Mouse (Mus musculus): ENCODE measurements around the gene Slit1. TPM values are rescaled to one million over a fixed set of nuclear protein-coding genes. Genes with fewer than 3 reads are reported as not detected.

Gene Slit1
- total and polyA plus RNA-seq, 3 experiments = 0.16 to 0.30 TPM; not detected in 1

DNA sequence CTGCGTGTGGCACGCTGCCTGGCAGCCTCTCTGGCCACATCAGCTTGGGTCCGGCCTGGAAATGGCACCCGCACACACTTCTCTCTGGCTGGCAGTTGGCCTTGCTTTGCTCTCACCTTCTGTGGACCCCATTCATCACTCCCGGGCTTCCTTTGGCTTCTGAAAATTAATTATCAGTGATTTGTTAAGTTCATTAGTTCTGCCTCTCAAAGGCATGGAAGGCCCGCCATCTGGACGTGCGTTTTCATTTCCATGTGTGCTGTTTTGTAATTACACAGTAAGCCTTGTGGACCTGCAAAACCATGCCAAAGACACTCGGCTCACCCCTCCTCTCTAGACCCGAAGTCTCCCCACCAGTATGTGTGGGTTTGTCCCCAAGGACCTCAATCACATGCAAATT lies 53.4 kb downstream of the Slit1 start:
- dilution Hi-C loops (cut with MboI; ENCODE audit: extremely low pct_ligation_motif_present, extremely low pct_unique_long_range_greater_than_20kb, low sequenced_read_pairs) = no loop called here
- no peak overlapping the region for H3K4me3 ChIP-seq (replicated peaks in 1 of 3; ENCODE audit: low read depth in 2 of 3, low read length in 2 of 3, poor library complexity in 1 of 3)
- no peak for DNase-seq (ENCODE audit: extremely low read depth)
- no peaks in the 10 kb centered on the region for H3K79me2 ChIP-seq (replicated peaks; ENCODE audit: control insufficient read depth, extremely low read depth, insufficient read depth, poor library complexity, severe bottlenecking)
- TF ChIP-seq POLR2A (IDR thresholded peaks at IDR 0.05; ENCODE audit: low read depth, low read length) = no peak
- TF ChIP-seq USF2 (conservative IDR thresholded peaks at IDR 0.05; ENCODE audit: low read depth, low read length) = no peak
- no peak for TF ChIP-seq IRF4 (IDR thresholded peaks at IDR 0.05; ENCODE audit: low read depth, low read length)
- no peak for TF ChIP-seq CHD1 (IDR thresholded peaks at IDR 0.05; ENCODE audit: low read depth, low read length)
- no peak for TF ChIP-seq MAZ (IDR thresholded peaks at IDR 0.05; ENCODE audit: low read depth, low read length)
- TF ChIP-seq JUN (IDR thresholded peaks at IDR 0.05; ENCODE audit: insufficient read depth, low read depth, low read length) = no peak
- no peaks in the 10 kb centered on the region for H3K9me3 ChIP-seq (replicated peaks; ENCODE audit: low read length)
- no peak overlapping the region for H3K9ac ChIP-seq (ENCODE audit: insufficient read depth, low read depth)
- H3K27ac ChIP-seq (ENCODE audit: insufficient read depth, low read depth) = no peak overlapping the region
- H3K36me3 ChIP-seq (replicated peaks in 1 of 2; ENCODE audit: control insufficient read depth in 1 of 2, insufficient read depth in 1 of 2, low read length in 1 of 2) = no peaks in the 10 kb centered on the region
- H3K27me3 ChIP-seq (replicated peaks) = peaks cover 47% of the 10 kb centered on the region
- H3K4me1 ChIP-seq (ENCODE audit: control insufficient read depth in 1 of 2, insufficient read depth in 2 of 2) = peaks cover 7% of the 10 kb centered on the region in 2 experiments
- H3K4me2 ChIP-seq (ENCODE audit: insufficient read depth, low read depth, poor library complexity, severe bottlenecking) = no peak overlapping the region
- in situ Hi-C loops (cut with MboI; ENCODE audit: low pct_ligation_motif_present, low pct_unique_long_range_greater_than_20kb, low sequenced_read_pairs) = no loop called here

DNA sequence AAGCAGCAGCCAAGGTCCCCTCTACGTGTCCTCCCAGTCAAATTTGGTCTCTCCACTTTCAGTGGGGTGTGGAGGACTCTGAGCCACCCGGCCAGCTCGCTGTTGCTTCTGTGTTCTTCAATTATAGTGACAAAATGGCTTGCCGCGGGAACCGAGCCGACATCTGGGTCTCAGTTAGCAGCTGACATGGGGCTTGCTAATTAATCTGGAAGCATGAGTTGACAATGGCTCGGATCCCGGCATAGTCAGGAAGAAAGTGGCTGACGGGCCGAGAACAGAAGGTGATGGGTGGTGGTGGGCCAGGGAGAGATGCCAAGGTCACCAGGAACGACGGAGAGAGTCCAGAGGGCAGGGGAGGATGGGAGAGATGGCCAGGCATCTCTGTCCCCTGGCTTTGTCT lies 55.2 kb downstream of the Slit1 start:
- no peaks in the 10 kb centered on the region for H3K79me2 ChIP-seq (replicated peaks; ENCODE audit: control insufficient read depth, extremely low read depth, insufficient read depth, poor library complexity, severe bottlenecking)
- in situ Hi-C loops (cut with MboI; ENCODE audit: low pct_ligation_motif_present, low pct_unique_long_range_greater_than_20kb, low sequenced_read_pairs) = no loop called here
- DNase-seq (ENCODE audit: extremely low read depth) = no peak
- TF ChIP-seq USF2 (conservative IDR thresholded peaks at IDR 0.05; ENCODE audit: low read depth, low read length) (no peak), ZKSCAN1 (IDR thresholded peaks at IDR 0.05; ENCODE audit: borderline replicate concordance, low read depth, low read length) (no peak), MYC (IDR thresholded peaks at IDR 0.05; ENCODE audit: low read depth, low read length) (no peak), POLR2A (IDR thresholded peaks at IDR 0.05; ENCODE audit: low read depth, low read length) (no peak), CTCF (conservative IDR thresholded peaks at IDR 0.05 in 1 of 2, IDR thresholded peaks at IDR 0.05 in 1 of 2; ENCODE audit: low read depth in 2 of 2, low read length in 2 of 2) (no peak), MAFK (IDR thresholded peaks at IDR 0.05; ENCODE audit: insufficient replicate concordance, low read length) (no peak), TBP (conservative IDR thresholded peaks at IDR 0.05; ENCODE audit: low read depth, low read length) (no peak), KAT2A (IDR thresholded peaks at IDR 0.05; ENCODE audit: insufficient replicate concordance, low read length) (no peak), ETS1 (conservative IDR thresholded peaks at IDR 0.05; ENCODE audit: low read depth, low read length) (no peak), SIN3A (IDR thresholded peaks at IDR 0.05; ENCODE audit: low read length) (no peak), USF1 (IDR thresholded peaks at IDR 0.05; ENCODE audit: low read depth, low read length) (no peak), BHLHE40 (IDR thresholded peaks at IDR 0.05; ENCODE audit: low read depth, low read length) (no peak), E2F4 (IDR thresholded peaks at IDR 0.05; ENCODE audit: insufficient replicate concordance, low read depth, low read length) (no peak), JUN (IDR thresholded peaks at IDR 0.05; ENCODE audit: insufficient read depth, low read depth, low read length) (no peak), SMC3 (IDR thresholded peaks at IDR 0.05; ENCODE audit: low read depth, low read length) (no peak), JUND (conservative IDR thresholded peaks at IDR 0.05; ENCODE audit: low read depth, low read length) (no peak), MEF2A (IDR thresholded peaks at IDR 0.05; ENCODE audit: borderline replicate concordance, low read depth, low read length) (no peak), NELFE (IDR thresholded peaks at IDR 0.05; ENCODE audit: low read depth, low read length) (no peak), TCF12 (IDR thresholded peaks at IDR 0.05; ENCODE audit: low read depth, low read length) (no peak), IRF4 (IDR thresholded peaks at IDR 0.05; ENCODE audit: low read depth, low read length) (no peak)
- H3K4me3 ChIP-seq (replicated peaks in 1 of 3; ENCODE audit: low read depth in 2 of 3, low read length in 2 of 3, poor library complexity in 1 of 3) = no peak overlapping the region
- H3K4me1 ChIP-seq (ENCODE audit: control insufficient read depth in 1 of 2, insufficient read depth in 2 of 2) = peaks cover 7% of the 10 kb centered on the region in 2 experiments
- H3K9ac ChIP-seq (ENCODE audit: insufficient read depth, low read depth) = no peak overlapping the region
- no peak overlapping the region for H3K27ac ChIP-seq (ENCODE audit: insufficient read depth, low read depth)
- dilution Hi-C loops (cut with MboI; ENCODE audit: extremely low pct_ligation_motif_present, extremely low pct_unique_long_range_greater_than_20kb, low sequenced_read_pairs) = no loop called here
- H3K36me3 ChIP-seq (replicated peaks in 1 of 2; ENCODE audit: control insufficient read depth in 1 of 2, insufficient read depth in 1 of 2, low read length in 1 of 2) = no peaks in the 10 kb centered on the region
- H3K9me3 ChIP-seq (replicated peaks; ENCODE audit: low read length) = no peaks in the 10 kb centered on the region
- H3K27me3 ChIP-seq (replicated peaks) = peaks cover 47% of the 10 kb centered on the region
- H3K4me2 ChIP-seq (ENCODE audit: insufficient read depth, low read depth, poor library complexity, severe bottlenecking) = no peak overlapping the region

Data from CH12.LX (cell line).